Mouse (Mus musculus) stomach, embryonic 16.5 days (tissue): Measurements from ENCODE around the gene Gm10273. TPM values are rescaled to one million over a fixed set of nuclear protein-coding genes. Genes with fewer than 3 reads are reported as not detected.

Experiments used
- ATAC-seq: fragments of 200-750 bp; cut with Nextera tagmentation; 2 replicates; pipeline ENCODE4 v1.8.0; 2017; ENCODE audit warnings: moderate number of reproducible peaks, moderate TSS enrichment; ENCODE audit not compliant: insufficient read depth, low FRiP score
- H3K27ac ChIP-seq: fragments of 300-500 bp; sonication (generic); 2 replicates; pipeline ENCODE4 v1.5.1; 2014; ENCODE audit warnings: low read length
- H3K27me3 ChIP-seq: fragments of 300-500 bp; sonication (generic); 2 replicates; pipeline ENCODE4 v1.6.1; 2014; ENCODE audit warnings: low read length, control low read depth, mixed read lengths; ENCODE audit not compliant: control insufficient read depth, insufficient read depth
- H3K36me3 ChIP-seq: fragments of 300-500 bp; sonication (generic); 2 replicates; pipeline ENCODE4 v1.6.1; 2014; ENCODE audit warnings: low read length; ENCODE audit not compliant: control insufficient read depth, insufficient read depth
- H3K4me1 ChIP-seq: fragments of 300-500 bp; sonication (generic); 2 replicates; pipeline ENCODE4 v1.6.1; 2014; ENCODE audit warnings: low read length, control low read depth, mixed read lengths; ENCODE audit not compliant: control insufficient read depth, insufficient read depth
- H3K4me2 ChIP-seq: fragments of 300-500 bp; sonication (generic); 2 replicates; pipeline ENCODE4 v1.6.1; 2014; ENCODE audit warnings: low read depth, low read length, mixed read lengths
- H3K4me3 ChIP-seq: fragments of 300-500 bp; sonication (generic); replicated peaks from 2 replicates; pipeline ENCODE4 v1.5.1; 2014; ENCODE audit warnings: mild to moderate bottlenecking, low read length
- H3K9ac ChIP-seq: fragments of 300-500 bp; sonication (generic); 2 replicates; pipeline ENCODE4 v1.6.1; 2014; ENCODE audit warnings: low read length
- H3K9me3 ChIP-seq: fragments of 300-500 bp; sonication (generic); replicated peaks from 2 replicates; pipeline ENCODE4 v1.6.1; 2016; ENCODE audit warnings: low read length, control low read depth; ENCODE audit not compliant: control insufficient read depth
- WGBS: fragments of 180-500 bp; shearing (Covaris S2); extraction: QIAGEN DNeasy Blood & Tissue Kit; methylation state at CpG from one replicate; pipeline ENCODE4 v1.1.7; 2014; 5-methylcytosine and 5-hydroxymethylcytosine counted together
- polyA plus RNA-seq: library from polyadenylated mRNA; unstranded; fragments of >200 nt; fragmentation: Nextera tagmentation; extraction: Ambion mirVana; gene quantifications from 2 replicates; pipeline ENCODE4 v1.2.1, GENCODE M21; 2015

Gene Gm10273
- polyA plus RNA-seq, 1 experiment from 2014 or later: 7.2 TPM

GRCm38 (mm10) chr10:59438651-59439050 lies 43.2 kb downstream of the Gm10273 start:
- WGBS: 92% methylated on average over 12 of the region's 12 CpGs
- H3K4me3 ChIP-seq: no peak overlapping the region

GRCm38 (mm10) chr10:59439508-59439931 lies 44.1 kb downstream of the Gm10273 start:
- 46% methylated on average over 5 of the region's 5 CpGs for WGBS
- H3K27ac ChIP-seq: no peak overlapping the region

More at GRCm38 (mm10) chr10:59438651-59439050, 43.2 kb downstream of the Gm10273 start:
- Histone ChIP-seq H3K27me3 (no peaks in the 10 kb centered on the region), H3K9me3 (no peaks in the 10 kb centered on the region), H3K27ac (no peak overlapping the region), H3K4me1 (peaks cover 6% of the 10 kb centered on the region; the same call in 1 of the 2 replicates), H3K4me2 (no peak overlapping the region), H3K9ac (no peak overlapping the region), H3K36me3 (no peaks in the 10 kb centered on the region)
- ATAC-seq: no peak

GRCm38 (mm10) chr10:59440177-59440576 lies 44.7 kb downstream of the Gm10273 start:
- no peak overlapping the region for H3K4me3 ChIP-seq
- no peak overlapping the region for H3K4me2 ChIP-seq
- 51% methylated on average over 6 of the region's 6 CpGs for WGBS
- H3K9ac ChIP-seq: no peak overlapping the region
- H3K27ac ChIP-seq: no peak overlapping the region
- no peaks in the 10 kb centered on the region for H3K27me3 ChIP-seq
- H3K36me3 ChIP-seq: no peaks in the 10 kb centered on the region
- H3K9me3 ChIP-seq: no peaks in the 10 kb centered on the region
- no peak for ATAC-seq
- H3K4me1 ChIP-seq: peaks cover 6% of the 10 kb centered on the region; the same call in 1 of the 2 replicates

More at GRCm38 (mm10) chr10:59439508-59439931, 44.1 kb downstream of the Gm10273 start:
- Histone ChIP-seq H3K36me3 (no peaks in the 10 kb centered on the region), H3K4me1 (peaks cover 6% of the 10 kb centered on the region; the same call in 1 of the 2 replicates), H3K4me2 (no peak overlapping the region), H3K4me3 (no peak overlapping the region), H3K9ac (no peak overlapping the region), H3K9me3 (no peaks in the 10 kb centered on the region), H3K27me3 (no peaks in the 10 kb centered on the region)
- no peak for ATAC-seq

GRCm38 (mm10) chr10:59441735-59442134 lies 46.3 kb downstream of the Gm10273 start, which contains the start of gene Oit3:
Oit3 (minus strand) TSS chr10:59441778.
- H3K9ac ChIP-seq: no peak within 1 kb of the TSS
- H3K36me3 ChIP-seq: no peaks in the 10 kb centered on the region
- no peaks in the 10 kb centered on the region for H3K27me3 ChIP-seq
- WGBS: 78% methylated on average over 11 of the region's 11 CpGs
- H3K27ac ChIP-seq: no peak within 1 kb of the TSS
- H3K4me3 ChIP-seq: no peak within 1 kb of the TSS
- ATAC-seq: no peak
- no peaks in the 10 kb centered on the region for H3K9me3 ChIP-seq
- H3K4me1 ChIP-seq: peaks cover 6% of the 10 kb centered on the region; the same call in 1 of the 2 replicates
- H3K4me2 ChIP-seq: no peak within 1 kb of the TSS

- Histone ChIP-seq H3K4me2 (no peak overlapping the region), H3K9me3 (no peaks in the 10 kb centered on the region), H3K27me3 (no peaks in the 10 kb centered on the region), H3K9ac (no peak overlapping the region), H3K4me3 (no peak overlapping the region), H3K27ac (no peak overlapping the region), H3K4me1 (peaks cover 6% of the 10 kb centered on the region; the same call in 1 of the 2 replicates), H3K36me3 (no peaks in the 10 kb centered on the region)
- 8% methylated on average over 7 of the region's 7 CpGs for WGBS
- no peak for ATAC-seq
Observed at GRCm38 (mm10) chr10:59443212-59443611, 47.8 kb downstream of the Gm10273 start.

GRCm38 (mm10) chr10:59444106-59444505 lies 48.7 kb downstream of the Gm10273 start:
- Histone ChIP-seq H3K4me3 (no peak overlapping the region), H3K36me3 (no peaks in the 10 kb centered on the region), H3K4me1 (peaks cover 6% of the 10 kb centered on the region; the same call in 1 of the 2 replicates), H3K4me2 (no peak overlapping the region), H3K9me3 (no peaks in the 10 kb centered on the region), H3K27me3 (no peaks in the 10 kb centered on the region), H3K9ac (no peak overlapping the region), H3K27ac (no peak overlapping the region)
- WGBS: 65% methylated on average over 3 of the region's 3 CpGs
- no peak for ATAC-seq

GRCm38 (mm10) chr10:59444635-59445034 lies 49.2 kb downstream of the Gm10273 start:
- ATAC-seq: no peak
- Histone ChIP-seq H3K9me3 (no peaks in the 10 kb centered on the region), H3K4me2 (no peak overlapping the region), H3K27me3 (no peaks in the 10 kb centered on the region), H3K9ac (no peak overlapping the region), H3K4me1 (peaks cover 4% of the 10 kb centered on the region; the same call in 1 of the 2 replicates), H3K4me3 (no peak overlapping the region), H3K36me3 (no peaks in the 10 kb centered on the region), H3K27ac (no peak overlapping the region)
- 37% methylated on average over 8 of the region's 8 CpGs for WGBS

Other genes with a start within 250 kb of the Gm10273 start
- 37.9 and 41.7 TPM in 2 replicates for gene Sept10, start 173.8 kb upstream of the Gm10273 start, polyA plus RNA-seq
- gene Sowahc, start 173.7 kb upstream of the Gm10273 start, polyA plus RNA-seq: 20.6 and 21.3 TPM in 2 replicates
- gene P4ha1, start 72.3 kb upstream of the Gm10273 start, polyA plus RNA-seq: 80.9 and 90.0 TPM in 2 replicates
- gene Pla2g12b, start 8.0 kb downstream of the Gm10273 start, polyA plus RNA-seq: 12.7 and 13.1 TPM in 2 replicates
- gene Oit3, start 46.1 kb downstream of the Gm10273 start, polyA plus RNA-seq: 2.4 and 3.2 TPM in 2 replicates
- not detected in 2 replicates for gene Gm10322, start 220.4 kb downstream of the Gm10273 start, polyA plus RNA-seq
- 60.0 and 64.9 TPM in 2 replicates for gene Mcu, start 221.1 kb downstream of the Gm10273 start, polyA plus RNA-seq